Mouse (Mus musculus) C2C12 (cell line): Measurements from ENCODE around the gene Cpeb1.

Experiments
- CTCF ChIP-seq: IDR thresholded peaks from one replicate; pipeline ENCODE4 v1.5.1; 2011; ENCODE audit not compliant: control insufficient read depth, insufficient read depth, insufficient read length
- MYOD1 ChIP-seq: IDR thresholded peaks from one replicate; pipeline ENCODE4 v1.6.1; 2011; ENCODE audit warnings: low read depth; ENCODE audit not compliant: control insufficient read depth, insufficient read length
- USF1 ChIP-seq: IDR thresholded peaks from one replicate; pipeline ENCODE4 v1.6.1; 2011; ENCODE audit warnings: low read depth, mild to moderate bottlenecking, control low read depth, moderate library complexity

GRCm38 (mm10) chr7:81464116-81464515 is 8.9 kb upstream of the Cpeb1 start:
- TF ChIP-seq CTCF (no peak), USF1 (no peak), MYOD1 (no peak)
